Mouse (Mus musculus) liver, embryonic 16.5 days (tissue): ENCODE results near the gene Kcnip4. TPM values are rescaled to one million over a fixed set of nuclear protein-coding genes. Genes with fewer than 3 reads are reported as not detected.

ENCODE experiments used
- ATAC-seq: fragments of 200-750 bp; cut with Nextera tagmentation; 2 replicates; pipeline ENCODE4 v1.8.0; 2017; ENCODE audit warnings: low read depth, mild to moderate bottlenecking, moderate number of reproducible peaks, moderate library complexity
- H3K27ac ChIP-seq: fragments of 300-500 bp; sonication (generic); 2 replicates; pipeline ENCODE4 v1.5.1; 2014; ENCODE audit warnings: mild to moderate bottlenecking, low read length
- H3K27me3 ChIP-seq: fragments of 300-500 bp; sonication (generic); 2 replicates; pipeline ENCODE4 v1.6.1; 2014; ENCODE audit warnings: low read depth, low read length, mixed read lengths; ENCODE audit not compliant: control insufficient read depth, insufficient read depth
- H3K36me3 ChIP-seq: fragments of 300-500 bp; sonication (generic); 2 replicates; pipeline ENCODE4 v1.6.1; 2014; ENCODE audit warnings: mild to moderate bottlenecking; ENCODE audit not compliant: control insufficient read depth, insufficient read depth
- H3K4me1 ChIP-seq: fragments of 300-500 bp; sonication (generic); 2 replicates; pipeline ENCODE4 v1.6.1; 2014; ENCODE audit warnings: low read depth, low read length, mixed read lengths; ENCODE audit not compliant: control insufficient read depth
- H3K4me2 ChIP-seq: fragments of 300-500 bp; sonication (generic); 2 replicates; pipeline ENCODE4 v1.6.1; 2014; ENCODE audit warnings: low read depth, low read length, mixed read lengths
- H3K4me3 ChIP-seq: fragments of 300-500 bp; sonication (generic); 2 replicates; pipeline ENCODE4 v1.5.1; 2014; ENCODE audit warnings: low read depth, mild to moderate bottlenecking, low read length
- H3K9ac ChIP-seq: fragments of 300-500 bp; sonication (generic); 2 replicates; pipeline ENCODE4 v1.6.1; 2014; ENCODE audit warnings: low read depth, low read length
- H3K9me3 ChIP-seq: fragments of 300-500 bp; sonication (generic); replicated peaks from 2 replicates; pipeline ENCODE4 v1.6.1; 2016; ENCODE audit warnings: low read length; ENCODE audit not compliant: control insufficient read depth
- WGBS: fragments of 180-500 bp; shearing (Covaris S2); extraction: QIAGEN DNeasy Blood & Tissue Kit; methylation state at CpG from one replicate; pipeline ENCODE4 v1.1.7; 2014; ENCODE audit not compliant: insufficient replicate concordance; 5-methylcytosine and 5-hydroxymethylcytosine counted together
- polyA plus RNA-seq: library from polyadenylated mRNA; unstranded; fragments of >200 nt; fragmentation: Nextera tagmentation; extraction: Ambion mirVana; gene quantifications from 2 replicates; pipeline ENCODE4 v1.2.1, GENCODE M21; 2015

Kcnip4 gene
- polyA plus RNA-seq, 1 experiment from 2014 or later = 0.09 TPM

GRCm38 (mm10) chr5:48419741-48420140, 1105.0 kb downstream of the Kcnip4 start:
- no peaks in the 10 kb centered on the region for H3K4me1 ChIP-seq
- H3K4me2 ChIP-seq = no peak overlapping the region
- H3K9ac ChIP-seq = no peak overlapping the region
- no peak overlapping the region for H3K27ac ChIP-seq
- no peak for ATAC-seq
- no peaks in the 10 kb centered on the region for H3K9me3 ChIP-seq
- no peak overlapping the region for H3K4me3 ChIP-seq
- no peaks in the 10 kb centered on the region for H3K27me3 ChIP-seq
- WGBS = 81% methylated on average over 2 of the region's 2 CpGs
- no peaks in the 10 kb centered on the region for H3K36me3 ChIP-seq

GRCm38 (mm10) chr5:48412261-48412660, 1112.4 kb downstream of the Kcnip4 start:
- H3K4me3 ChIP-seq = no peak overlapping the region

DNA sequence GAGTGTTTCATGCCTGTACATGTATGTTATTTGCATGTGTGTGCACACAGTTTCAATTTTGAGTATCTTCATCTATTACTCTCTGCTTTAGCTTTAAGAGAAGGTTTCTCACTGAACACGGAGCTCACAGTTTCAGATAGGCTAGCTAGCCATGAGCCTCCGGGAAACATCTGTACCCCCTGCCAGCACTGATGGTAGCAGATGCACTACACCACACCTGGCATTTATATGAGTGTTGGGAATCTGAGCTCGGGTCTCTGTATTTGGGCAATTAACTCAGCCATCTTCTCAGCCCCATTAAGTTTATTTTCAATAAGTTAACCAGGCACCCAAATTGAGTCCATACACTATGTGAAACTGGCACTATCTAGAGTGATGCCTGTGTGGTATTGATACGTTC, 1113.2 kb downstream of the Kcnip4 start:
- no peaks in the 10 kb centered on the region for H3K27me3 ChIP-seq
- H3K9me3 ChIP-seq = no peaks in the 10 kb centered on the region
- no peaks in the 10 kb centered on the region for H3K4me1 ChIP-seq
- WGBS = 67% methylated on average over 4 of the region's 4 CpGs
- H3K36me3 ChIP-seq = no peaks in the 10 kb centered on the region
- no peak for ATAC-seq
- H3K9ac ChIP-seq = no peak overlapping the region
- H3K4me2 ChIP-seq = no peak overlapping the region
- H3K4me3 ChIP-seq = no peak overlapping the region
- H3K27ac ChIP-seq = no peak overlapping the region

More at GRCm38 (mm10) chr5:48412261-48412660, 1112.4 kb downstream of the Kcnip4 start:
- H3K27me3 ChIP-seq = no peaks in the 10 kb centered on the region
- no peak overlapping the region for H3K9ac ChIP-seq
- no peak for ATAC-seq
- H3K27ac ChIP-seq = no peak overlapping the region
- no peaks in the 10 kb centered on the region for H3K4me1 ChIP-seq
- H3K4me2 ChIP-seq = no peak overlapping the region
- H3K9me3 ChIP-seq = no peaks in the 10 kb centered on the region
- no peaks in the 10 kb centered on the region for H3K36me3 ChIP-seq
- 85% methylated on average over 4 of the region's 4 CpGs for WGBS

GRCm38 (mm10) chr5:48410348-48410747, 1114.4 kb downstream of the Kcnip4 start:
- H3K4me2 ChIP-seq = no peak overlapping the region
- no peaks in the 10 kb centered on the region for H3K4me1 ChIP-seq
- WGBS = 86% methylated on average over 5 of the region's 5 CpGs
- no peak for ATAC-seq
- no peak overlapping the region for H3K9ac ChIP-seq
- H3K27ac ChIP-seq = no peak overlapping the region
- H3K4me3 ChIP-seq = no peak overlapping the region
- no peaks in the 10 kb centered on the region for H3K9me3 ChIP-seq
- H3K27me3 ChIP-seq = no peaks in the 10 kb centered on the region
- no peaks in the 10 kb centered on the region for H3K36me3 ChIP-seq

GRCm38 (mm10) chr5:48408276-48408675, 1116.4 kb downstream of the Kcnip4 start:
- H3K27ac ChIP-seq = no peak overlapping the region
- 44% methylated on average over 4 of the region's 4 CpGs for WGBS

DNA sequence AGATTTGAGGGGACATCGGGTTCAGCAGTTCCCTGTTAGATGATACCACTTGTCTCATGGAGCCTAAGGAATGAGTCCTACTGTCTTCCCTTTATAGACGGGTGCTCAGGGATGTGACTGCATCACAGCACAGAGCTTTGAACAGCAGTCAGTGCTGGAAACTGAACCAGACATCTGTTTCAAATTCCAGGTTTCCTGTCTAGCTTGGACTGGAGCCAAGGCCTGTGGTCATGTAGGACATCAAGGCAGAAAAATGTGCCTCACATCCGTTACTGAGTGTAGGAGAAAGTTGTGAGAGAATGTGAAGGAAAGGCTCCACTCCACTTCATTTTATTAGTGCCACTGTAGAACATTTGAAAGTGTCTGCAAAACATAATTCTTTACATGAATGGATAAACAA, 1122.2 kb downstream of the Kcnip4 start:
- no peaks in the 10 kb centered on the region for H3K9me3 ChIP-seq
- no peak overlapping the region for H3K4me3 ChIP-seq
- no peaks in the 10 kb centered on the region for H3K4me1 ChIP-seq
- no peak for ATAC-seq
- H3K9ac ChIP-seq = no peak overlapping the region
- H3K4me2 ChIP-seq = no peak overlapping the region
- 58% methylated on average over 3 of the region's 3 CpGs for WGBS
- H3K27me3 ChIP-seq = no peaks in the 10 kb centered on the region
- no peak overlapping the region for H3K27ac ChIP-seq
- H3K36me3 ChIP-seq = no peaks in the 10 kb centered on the region

More at GRCm38 (mm10) chr5:48408276-48408675, 1116.4 kb downstream of the Kcnip4 start:
- Histone ChIP-seq H3K9ac (no peak overlapping the region), H3K4me3 (no peak overlapping the region), H3K4me2 (no peak overlapping the region), H3K4me1 (no peaks in the 10 kb centered on the region), H3K27me3 (no peaks in the 10 kb centered on the region), H3K9me3 (no peaks in the 10 kb centered on the region), H3K36me3 (no peaks in the 10 kb centered on the region)
- no peak for ATAC-seq

GRCm38 (mm10) chr5:48371890-48372766, 1152.6 kb downstream of the Kcnip4 start:
- peak overlapping the region; percentile 90 for H3K4me3 ChIP-seq
- peak overlapping the region; percentile 82 for H3K9ac ChIP-seq
- peak; percentile 99 for ATAC-seq
- no peaks in the 10 kb centered on the region; the same call in 1 of the 2 replicates for H3K36me3 ChIP-seq
- no peak overlapping the region for H3K27ac ChIP-seq
- H3K9me3 ChIP-seq = no peaks in the 10 kb centered on the region
- no peaks in the 10 kb centered on the region for H3K27me3 ChIP-seq
- peak overlapping the region; percentile 88 for H3K4me2 ChIP-seq
- under 1% methylated on average over 44 of the region's 44 CpGs for WGBS
- no peaks in the 10 kb centered on the region; the same call in 1 of the 2 replicates for H3K4me1 ChIP-seq

DNA sequence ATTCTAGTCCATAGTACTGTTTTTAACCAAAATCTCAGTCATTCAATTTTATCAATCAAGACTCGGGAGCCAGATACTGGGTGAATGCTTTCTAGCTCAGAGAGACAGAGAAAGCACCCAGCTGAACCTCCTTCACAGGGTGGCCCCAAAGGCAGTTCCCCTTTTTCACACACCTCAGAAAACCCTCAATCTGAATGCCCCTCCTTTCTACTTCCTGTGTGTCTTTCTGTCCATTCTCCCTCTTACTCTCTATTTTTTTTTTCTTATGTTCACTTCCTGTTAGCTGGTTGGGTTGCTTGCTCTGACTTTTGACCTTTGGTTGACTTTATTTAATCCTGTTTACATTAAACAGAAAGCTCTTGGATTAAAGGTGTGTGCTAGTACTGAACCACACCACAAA, 1175.4 kb downstream of the Kcnip4 start:
- Histone ChIP-seq H3K36me3 (no peaks in the 10 kb centered on the region), H3K27ac (no peak overlapping the region), H3K27me3 (no peaks in the 10 kb centered on the region), H3K9ac (no peak overlapping the region), H3K4me2 (no peak overlapping the region), H3K4me3 (no peak overlapping the region), H3K9me3 (no peaks in the 10 kb centered on the region), H3K4me1 (no peaks in the 10 kb centered on the region)
- WGBS = 54% methylated on average over 1 of the region's 1 CpGs
- ATAC-seq = no peak

- Histone ChIP-seq H3K27ac (no peak overlapping the region), H3K4me3 (no peak overlapping the region), H3K9me3 (no peaks in the 10 kb centered on the region), H3K9ac (no peak overlapping the region), H3K4me1 (no peaks in the 10 kb centered on the region), H3K27me3 (no peaks in the 10 kb centered on the region), H3K4me2 (no peak overlapping the region), H3K36me3 (no peaks in the 10 kb centered on the region)
- ATAC-seq = no peak
- 74% methylated on average over 2 of the region's 2 CpGs for WGBS
Measured at GRCm38 (mm10) chr5:48345983-48346648, 1178.6 kb downstream of the Kcnip4 start.
